Mouse (Mus musculus) liver, postnatal 0 days (tissue): ENCODE results near the gene Klhdc4.

Experiments used
- CTCF ChIP-seq: sonication (generic); IDR thresholded peaks from 2 replicates; pipeline ENCODE4 v1.5.1; 2016; ENCODE audit warnings: antibody characterized with exemption, low read depth
- EP300 ChIP-seq: IDR thresholded peaks from 2 replicates; pipeline ENCODE4 v1.6.1; 2016; ENCODE audit warnings: antibody characterized with exemption, low read depth, mild to moderate bottlenecking

- no peak for TF ChIP-seq CTCF
- TF ChIP-seq EP300: no peak
These were observed 33.0 kb downstream of the Klhdc4 start for GRCm38 (mm10) chr8:121796406-121796805.
